Mouse (Mus musculus) fat pad, adult 2 months (tissue): Measurements from ENCODE around the gene Pnpla8.

Experiments used
- DNase-seq: peaks from one replicate; pipeline ENCODE4 v3.0.0-alpha.2; 2011; ENCODE audit warnings: low read depth, low spot score; ENCODE audit errors: extremely low read depth

The Pnpla8 gene

DNA sequence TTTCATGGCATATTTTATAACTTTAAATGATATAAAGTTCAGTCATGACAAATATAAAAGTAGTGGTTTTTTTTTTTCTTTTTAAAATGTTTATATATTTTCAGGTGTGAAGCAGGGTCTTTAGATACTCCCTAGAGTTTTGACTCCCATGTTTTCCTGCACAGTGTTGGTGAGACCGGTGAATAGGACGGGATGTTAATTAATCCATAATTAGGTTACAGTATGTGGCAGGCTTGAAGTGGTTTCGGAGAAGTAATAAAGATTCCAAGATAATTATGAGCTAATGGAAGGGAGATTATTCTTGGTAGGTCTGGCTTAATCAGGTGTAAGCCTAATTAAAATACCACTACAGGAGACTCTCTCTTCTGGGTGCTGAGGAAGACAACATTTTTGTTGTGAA, 125.0 kb downstream of the Pnpla8 start:
- DNase-seq, result no peak

DNA sequence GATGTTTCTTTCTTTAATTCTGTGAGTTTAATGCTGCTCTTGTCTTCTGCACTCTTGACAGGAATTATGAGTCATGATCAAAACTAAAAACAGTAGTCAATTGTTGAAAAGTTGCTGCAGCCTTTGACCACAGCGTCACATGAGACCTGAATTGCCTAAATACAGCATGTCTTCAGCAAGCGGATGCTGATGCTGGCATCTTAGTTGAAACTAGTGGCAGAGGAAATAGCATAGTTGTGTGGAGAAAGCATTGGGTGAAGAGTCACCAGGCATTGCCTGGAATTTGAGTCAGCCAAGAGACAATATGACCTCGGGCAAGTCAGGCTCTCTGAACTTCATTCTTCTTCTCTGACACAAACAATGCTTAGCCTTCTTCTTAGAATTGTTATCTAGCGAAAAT, 133.9 kb downstream of the Pnpla8 start:
- no peak for DNase-seq

DNA sequence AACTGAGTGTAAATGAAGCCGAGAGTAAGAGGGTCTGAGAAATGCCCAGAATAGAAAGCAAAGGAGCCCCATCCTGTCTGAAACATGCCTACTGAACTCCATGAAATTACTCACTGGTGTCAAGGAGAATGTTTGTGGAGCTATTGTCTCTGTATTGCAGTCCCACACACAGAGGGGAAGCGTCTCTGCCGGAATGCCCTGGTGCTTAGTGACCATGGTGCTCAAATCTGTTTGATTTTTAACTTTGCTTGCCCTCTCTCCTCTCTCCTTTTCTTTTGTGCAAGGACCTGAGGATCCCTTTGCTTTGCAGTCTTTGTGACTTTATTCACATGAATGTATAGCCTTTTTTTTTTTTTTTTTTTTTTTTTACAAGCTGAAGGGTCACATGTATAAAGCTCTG, 136.3 kb downstream of the Pnpla8 start:
- DNase-seq, result no peak

- DNase-seq, result no peak
These were observed 136.7 kb downstream of the Pnpla8 start for GRCm38 (mm10) chr12:44357881-44358280.

GRCm38 (mm10) chr12:44371076-44371710, 150.0 kb downstream of the Pnpla8 start:
- DNase-seq, result no peak
